30 mouse cellular contexts compared by ENCODE assay signal in the genomic region with DNA sequence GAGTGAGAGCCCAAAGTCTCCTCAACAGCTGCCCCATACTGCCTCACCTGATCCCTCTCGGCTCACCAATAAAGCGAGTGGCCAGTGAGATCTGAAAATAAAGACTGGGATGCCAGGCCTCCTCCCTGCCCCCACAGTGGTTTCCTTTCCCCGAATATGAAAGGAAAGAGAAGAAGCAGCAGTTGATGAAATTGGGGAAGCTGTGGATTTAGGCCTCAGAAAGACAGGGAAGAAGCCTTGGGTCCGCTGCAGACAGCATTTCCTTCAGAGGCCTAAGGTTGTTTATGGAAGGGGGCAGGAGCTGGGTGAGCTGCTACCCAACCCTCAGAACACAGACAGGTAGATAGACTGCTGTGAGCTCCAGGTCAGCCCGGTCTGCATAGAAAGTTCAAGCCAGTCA. TPM values are rescaled to one million over a fixed set of nuclear protein-coding genes. Genes with fewer than 3 reads are reported as not detected.
DNase-seq lines count a peak whose midpoint lies in the region; ATAC-seq and TF ChIP-seq lines count a peak whose summit lies in the region.
"Had no signal": no experiment of that assay in that cellular context is flagged by ENCODE, and none has a peak within 500 bp of the region (broad histone marks: within the 10 kb centered on the region; RNA-seq: fewer than 3 reads in every experiment).

No protein-coding gene starts in this region.

- 71% methylated on average over 5 of the region's 5 CpGs for WGBS in heart, embryonic 11.5 days (ENCODE audit: insufficient replicate concordance)

- no peak overlapping the region for H3K27ac ChIP-seq in heart, embryonic 11.5 days (ENCODE audit: low read depth, low read length)
- 0 out of 2 replicates have a peak overlapping the region, but pooled peaks have one; percentile 12 for H3K27ac ChIP-seq in brown adipose tissue, adult 24 weeks (replicated peaks; ENCODE audit: low read depth, low read length)
- H3K27ac ChIP-seq: embryonic facial prominence, embryonic 12.5 days; hindbrain, postnatal 0 days; intestine, embryonic 15.5 days; layer of hippocampus, adult 2 months; midbrain, embryonic 13.5 days; neural tube, embryonic 15.5 days; stomach, embryonic 15.5 days had no signal

- H3K36me3 ChIP-seq in heart, embryonic 11.5 days (ENCODE audit: control insufficient read depth, insufficient read depth, low read length) = peaks cover 21% of the 10 kb centered on the region
- H3K36me3 ChIP-seq in E14TG2a.4 (ENCODE audit: insufficient read depth, low read length) = peaks cover 67% of the 10 kb centered on the region
- H3K36me3 ChIP-seq in megakaryocyte, embryonic 14.5 days (replicated peaks; ENCODE audit: low read length) = peaks cover 79% of the 10 kb centered on the region

- H3K9me3 ChIP-seq in heart, embryonic 11.5 days (replicated peaks; ENCODE audit: control insufficient read depth, low read length) = no peaks in the 10 kb centered on the region
- no peaks in the 10 kb centered on the region for H3K9me3 ChIP-seq in E14TG2a.4 (ENCODE audit: low read length)
- no peaks in the 10 kb centered on the region for H3K9me3 ChIP-seq in megakaryocyte, embryonic 14.5 days
- H3K9me3 ChIP-seq: embryonic facial prominence, embryonic 12.5 days; intestine, embryonic 15.5 days; midbrain, embryonic 13.5 days; neural tube, embryonic 15.5 days; stomach, embryonic 15.5 days had no signal

- intact Hi-C loops in heart, postnatal 25 days (cut with DNase I) = no loop called here

- peaks cover 3% of the 10 kb centered on the region; the same call in 1 of the 2 replicates for H3K4me1 ChIP-seq in heart, embryonic 11.5 days (ENCODE audit: control insufficient read depth, insufficient read depth, low read length)
- H3K4me1 ChIP-seq in E14TG2a.4 (replicated peaks; ENCODE audit: low read depth, low read length) = peaks cover 81% of the 10 kb centered on the region
- no peaks in the 10 kb centered on the region for H3K4me1 ChIP-seq in brown adipose tissue, adult 24 weeks (ENCODE audit: control insufficient read depth, insufficient read depth, insufficient read length, low read length)
- H3K4me1 ChIP-seq in megakaryocyte, embryonic 14.5 days = peaks cover 94% of the 10 kb centered on the region
- H3K4me1 ChIP-seq: midbrain, embryonic 13.5 days had no signal

- H3K4me3 ChIP-seq in heart, embryonic 11.5 days (ENCODE audit: low read depth, low read length) = no peak overlapping the region
- H3K4me3 ChIP-seq in E14TG2a.4 (replicated peaks; ENCODE audit: low read length) = peak overlapping the region; percentile 60; the same call in 1 of the 2 replicates
- no peak overlapping the region for H3K4me3 ChIP-seq in brown adipose tissue, adult 24 weeks (ENCODE audit: insufficient read depth, low read depth, low read length)
- H3K4me3 ChIP-seq in megakaryocyte, embryonic 14.5 days (replicated peaks) = peak overlapping the region; percentile 85
- H3K4me3 ChIP-seq: embryonic facial prominence, embryonic 12.5 days; intestine, embryonic 15.5 days; layer of hippocampus, adult 2 months; midbrain, embryonic 13.5 days; neural tube, embryonic 15.5 days; stomach, embryonic 15.5 days had no signal

- H3K9ac ChIP-seq in heart, embryonic 11.5 days (ENCODE audit: low read depth, low read length) = 0 out of 2 replicates have a peak overlapping the region, but pooled peaks have one; percentile 16
- H3K9ac ChIP-seq: embryonic facial prominence, embryonic 12.5 days; intestine, embryonic 15.5 days; midbrain, embryonic 13.5 days; neural tube, embryonic 15.5 days; stomach, embryonic 15.5 days had no signal

- H3K27me3 ChIP-seq in heart, embryonic 11.5 days (ENCODE audit: control insufficient read depth, insufficient read depth, low read length) = no peaks in the 10 kb centered on the region
- H3K27me3 ChIP-seq in E14TG2a.4 (ENCODE audit: insufficient read depth, low read length) = no peaks in the 10 kb centered on the region
- H3K27me3 ChIP-seq in megakaryocyte, embryonic 14.5 days (replicated peaks) = no peaks in the 10 kb centered on the region
- H3K27me3 ChIP-seq: embryonic facial prominence, embryonic 12.5 days; intestine, embryonic 15.5 days; midbrain, embryonic 13.5 days; neural tube, embryonic 15.5 days; stomach, embryonic 15.5 days had no signal

- ATAC-seq in heart, embryonic 11.5 days (replicated peaks; ENCODE audit: insufficient number of reproducible peaks, low FRiP score, low TSS enrichment) = no peak
- ATAC-seq: forebrain, embryonic 14.5 days; hindbrain, postnatal 0 days; intestine, embryonic 15.5 days; midbrain, embryonic 13.5 days had no signal

- no peak overlapping the region for H3K4me2 ChIP-seq in heart, embryonic 11.5 days
- H3K4me2 ChIP-seq: embryonic facial prominence, embryonic 12.5 days; intestine, embryonic 15.5 days; midbrain, embryonic 13.5 days; neural tube, embryonic 15.5 days; stomach, embryonic 15.5 days had no signal

- DNase-seq in heart, postnatal 25 days (ENCODE audit: low spot score) = no peak
- no peak for DNase-seq in urinary bladder, postnatal 36 days (ENCODE audit: low spot score in 2 of 2)
- no peak for DNase-seq in urinary bladder, postnatal 14 days (ENCODE audit: low spot score)
- DNase-seq: adrenal gland, postnatal 36 days; cerebellum, adult 11 months; cerebellum, adult 9-10 months; cerebellum, postnatal 36 days; embryo, embryonic 11 days; heart, postnatal 14 days; kidney, adult 2 months; kidney, postnatal 36 days; layer of hippocampus, postnatal 36 days; left cerebral cortex, postnatal 4 days; lung, adult 18-20 months; lung, postnatal 10 days; retina, postnatal 1 day; right cerebral cortex, postnatal 14 days; thymus, postnatal 14 days had no signal

- TF ChIP-seq CTCF in E14TG2a.4 (conservative IDR thresholded peaks at IDR 0.05; ENCODE audit: low read length) = no peak

RNA-seq across cellular contexts. Expression of a gene that starts 7.1 kb away (rescaled TPM):
- 50.5 and 59.3 TPM in 2 replicates for polyA plus RNA-seq in heart, embryonic 11.5 days (2014; fragmentation: Nextera tagmentation; extraction: Ambion mirVana)
- 10 to 100 TPM; 12.4 to 12.7 TPM for total RNA-seq in heart, postnatal 25 days (2021)
- 3.5 and 7.7 TPM in 2 replicates for polyA plus RNA-seq in brown adipose tissue, adult 24 weeks (2012; ENCODE audit: insufficient read depth, insufficient read length, missing spikeins)
- 31.3 and 39.8 TPM in 2 replicates for polyA plus RNA-seq in megakaryocyte, embryonic 14.5 days (2012; ENCODE audit: insufficient read depth, low replicate concordance)

RNA-seq across cellular contexts. Expression of a gene that starts 9.8 kb away (rescaled TPM):
- 24.6 and 26.5 TPM in 2 replicates for polyA plus RNA-seq in heart, embryonic 11.5 days (2014; fragmentation: Nextera tagmentation; extraction: Ambion mirVana)
- 1 to 10 TPM; 4.2 to 6.7 TPM for total RNA-seq in heart, postnatal 25 days (2021)
- polyA plus RNA-seq in brown adipose tissue, adult 24 weeks (2012; ENCODE audit: insufficient read depth, insufficient read length, missing spikeins) = 1.3 and 2.6 TPM in 2 replicates
- 4.0 and 8.4 TPM in 2 replicates for polyA plus RNA-seq in megakaryocyte, embryonic 14.5 days (2012; ENCODE audit: insufficient read depth, low replicate concordance)

RNA-seq across cellular contexts. Expression of a gene that starts 35.8 kb away (rescaled TPM):
- polyA plus RNA-seq in heart, embryonic 11.5 days (2014; fragmentation: Nextera tagmentation; extraction: Ambion mirVana) = 140 and 147 TPM in 2 replicates
- 100 to 1,000 TPM; 143 to 144 TPM for total RNA-seq in heart, postnatal 25 days (2021)
- polyA plus RNA-seq in brown adipose tissue, adult 24 weeks (2012; ENCODE audit: insufficient read depth, insufficient read length, missing spikeins) = 140 and 185 TPM in 2 replicates
- 62.4 and 63.4 TPM in 2 replicates for polyA plus RNA-seq in megakaryocyte, embryonic 14.5 days (2012; ENCODE audit: insufficient read depth, low replicate concordance)

RNA-seq across cellular contexts. Expression of a gene that starts 49.0 kb away (rescaled TPM):
- polyA plus RNA-seq in heart, embryonic 11.5 days (2014; fragmentation: Nextera tagmentation; extraction: Ambion mirVana) = 8.1 and 8.5 TPM in 2 replicates
- 1 to 10 TPM; 7.7 to 9.6 TPM for total RNA-seq in heart, postnatal 25 days (2021)
- polyA plus RNA-seq in brown adipose tissue, adult 24 weeks (2012; ENCODE audit: insufficient read depth, insufficient read length, missing spikeins) = 2.3 and 3.1 TPM in 2 replicates
- 8.8 and 10.8 TPM in 2 replicates for polyA plus RNA-seq in megakaryocyte, embryonic 14.5 days (2012; ENCODE audit: insufficient read depth, low replicate concordance)

Comparison
In these comparisons a context has a peak if more than half of its experiments do, and no peak if none do; other contexts are left out.
1. H3K4me3 ChIP-seq: peak in E14TG2a.4 (single experiment) and megakaryocyte, embryonic 14.5 days (single experiment); none in heart, embryonic 11.5 days (single experiment) and brown adipose tissue, adult 24 weeks (single experiment).